Mouse (Mus musculus) erythroid progenitor cell, adult 5-6 weeks (primary cell): Measurements from ENCODE around the gene Pten. TPM values are rescaled to one million over a fixed set of nuclear protein-coding genes. Genes with fewer than 3 reads are reported as not detected.

Experiments
- total RNA-seq, 2 experiments: library from RNA; stranded (forward) in 1 of 2; stranded (reverse) in 1 of 2; fragments of 150-400 nt in 1 of 2; fragments of 186-747, 209-891 nt in 1 of 2; gene quantifications; 2 replicates each; pipeline versions ENCODE4 v1.2.3 to v1.2.4; 2015 to 2017; ENCODE audit warnings: low replicate concordance in 2 of 2

Pten gene
- total RNA-seq, 2 experiments from 2014 or later = 19.2 to 34.0 TPM

Other genes with a start within 250 kb of the Pten start
- gene Papss2, start 161.7 kb upstream of the Pten start, total RNA-seq (2015; ENCODE audit: low replicate concordance) = 1.4 and 6.3 TPM in 2 replicates
- 1.7 and 3.4 TPM in 2 replicates for gene Papss2, start 161.7 kb upstream of the Pten start, total RNA-seq (2017; ENCODE audit: low replicate concordance)
- 22.6 and 28.5 TPM in 2 replicates for gene Atad1, start 17.7 kb upstream of the Pten start, total RNA-seq (2015; ENCODE audit: low replicate concordance)
- 9.9 and 22.1 TPM in 2 replicates for gene Atad1, start 17.7 kb upstream of the Pten start, total RNA-seq (2017; ENCODE audit: low replicate concordance)